Mouse (Mus musculus) kidney, postnatal 10 days (tissue): ENCODE data around the gene Galnt16.
A peak's percentile ranks its signal among the peaks of the same experiment; 100 is the strongest.

Experiments used
- DNase-seq: peaks from one replicate; pipeline ENCODE4 v3.0.0; 2021; ENCODE audit warnings: mixed read lengths

Gene Galnt16

DNA sequence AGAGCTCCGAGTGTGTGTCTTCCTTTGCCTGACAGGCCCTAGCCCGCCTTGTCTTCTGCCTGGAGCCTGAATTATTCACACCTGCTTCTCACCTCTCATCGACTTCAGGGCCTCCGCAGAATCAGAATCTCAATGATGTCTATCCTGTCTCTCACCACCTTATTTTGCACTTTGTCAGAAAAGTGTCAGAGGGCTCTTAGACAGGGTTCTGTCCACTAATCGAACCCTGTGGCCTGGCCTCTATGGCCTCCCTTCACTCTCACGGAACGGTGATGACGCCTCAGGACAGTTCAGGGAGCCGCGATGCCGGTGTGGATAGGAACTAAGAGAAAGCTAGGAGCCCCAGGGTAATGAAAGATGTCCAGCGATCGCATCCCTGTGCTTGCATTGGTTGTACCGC, at the start of gene Galnt16:
Gene Galnt16, plus strand, starts transcription at position 301 of the 400 bp plus-strand sequence.
- DNase-seq, result no peak

GRCm38 (mm10) chr12:80470206-80470605, 47.9 kb upstream of the Galnt16 start:
- DNase-seq, result no peak

- no peak for DNase-seq
Observed at GRCm38 (mm10) chr12:80471926-80472325, 46.2 kb upstream of the Galnt16 start.

DNA sequence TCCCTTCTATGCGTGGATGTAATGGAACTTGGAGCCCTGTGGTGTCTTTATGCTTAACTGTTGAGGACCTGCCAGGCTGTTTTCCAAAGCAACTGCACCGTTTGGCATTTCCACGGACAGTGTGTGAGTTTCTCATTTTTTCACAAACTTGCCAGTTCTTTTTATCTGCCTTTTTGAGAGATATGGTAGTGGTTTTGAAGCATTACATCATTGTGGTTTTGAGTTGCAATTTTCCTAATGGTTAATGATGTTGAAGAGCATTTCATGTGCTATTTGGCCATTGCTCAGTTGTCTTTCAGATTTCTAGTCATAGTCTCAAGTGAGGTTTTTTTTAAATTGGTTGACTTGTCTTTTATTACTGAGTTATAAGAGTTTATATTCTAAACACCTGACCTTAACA, 44.3 kb upstream of the Galnt16 start:
- DNase-seq, result no peak

DNA sequence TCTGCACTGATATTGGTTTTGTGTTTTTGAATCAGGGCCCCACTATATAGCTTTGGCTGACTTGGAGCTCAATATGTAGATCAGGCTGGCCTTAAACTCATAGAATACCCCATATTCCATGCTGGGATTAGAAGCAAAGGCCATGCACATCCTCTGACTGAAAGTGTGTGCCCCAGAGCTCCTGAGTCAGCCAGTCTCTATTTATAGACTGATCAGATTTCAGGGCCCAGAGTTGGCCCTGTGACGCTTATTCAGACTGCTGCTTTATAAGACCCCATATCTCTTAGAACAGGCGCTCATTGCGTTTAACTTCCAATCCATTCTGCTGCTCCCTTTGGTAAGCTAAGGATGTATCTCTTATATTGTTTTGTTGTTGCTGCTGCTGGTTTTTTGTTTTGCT, 38.1 kb upstream of the Galnt16 start:
- DNase-seq, result no peak

DNA sequence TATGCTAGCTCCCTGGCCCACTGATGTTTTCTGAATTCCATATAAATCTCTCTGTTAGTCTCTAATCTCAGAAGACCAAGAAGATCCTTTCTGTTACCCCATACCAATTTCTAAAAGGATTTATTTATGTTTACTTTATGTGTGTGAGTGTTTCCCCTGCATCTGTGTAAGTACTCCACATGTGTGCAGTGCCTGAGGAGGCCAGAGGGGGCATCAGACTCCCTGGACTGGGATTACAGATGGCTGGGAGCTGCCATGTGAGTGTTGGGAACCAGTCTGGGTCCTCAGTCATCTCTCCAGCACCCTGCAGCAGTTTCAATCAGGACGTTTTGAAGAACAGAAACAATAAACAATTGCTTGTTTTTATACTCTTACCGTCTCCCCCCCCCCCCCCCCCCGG, 34.7 kb upstream of the Galnt16 start:
- DNase-seq, result no peak

- no peak for DNase-seq
Observed at GRCm38 (mm10) chr12:80493311-80493710, 24.8 kb upstream of the Galnt16 start.

- no peak for DNase-seq
Observed at GRCm38 (mm10) chr12:80495691-80496090, 22.4 kb upstream of the Galnt16 start.

- no peak for DNase-seq
Observed at GRCm38 (mm10) chr12:80498356-80498755, 19.7 kb upstream of the Galnt16 start.

GRCm38 (mm10) chr12:80500506-80500905, 17.6 kb upstream of the Galnt16 start:
- DNase-seq, result no peak

- DNase-seq, result no peak
Observed at GRCm38 (mm10) chr12:80504718-80505117, 13.4 kb upstream of the Galnt16 start.

- peak; percentile 76 for DNase-seq
Observed at GRCm38 (mm10) chr12:80507041-80507745, 10.9 kb upstream of the Galnt16 start.

DNA sequence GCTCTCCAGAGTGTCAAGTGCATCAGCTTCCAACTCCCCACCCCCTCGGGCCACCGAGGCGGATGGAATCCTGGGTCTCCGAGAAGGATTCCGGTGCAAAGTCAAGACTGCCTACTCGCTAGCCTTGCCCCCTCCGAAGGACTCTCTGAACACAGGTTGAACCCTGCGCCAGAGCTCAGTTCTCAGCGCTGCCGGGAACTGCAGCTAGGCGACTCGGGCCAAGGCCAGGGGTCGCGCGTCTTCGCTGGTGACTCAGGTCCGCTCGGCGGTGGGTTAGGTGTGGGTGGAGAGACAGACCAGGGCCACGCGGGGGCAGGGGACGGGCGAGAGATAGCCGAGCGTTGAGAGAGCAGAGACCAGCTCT, 298 bp downstream of the Galnt16 start:
- DNase-seq, result peak; percentile 19

- DNase-seq, result peak; percentile 38
Observed at GRCm38 (mm10) chr12:80518757-80519620, 912 bp downstream of the Galnt16 start.

GRCm38 (mm10) chr12:80519621-80520332, 1.7 kb downstream of the Galnt16 start:
- DNase-seq, result peak; percentile 69

GRCm38 (mm10) chr12:80522006-80522405, 3.9 kb downstream of the Galnt16 start:
- DNase-seq, result no peak

GRCm38 (mm10) chr12:80524276-80524921, 6.3 kb downstream of the Galnt16 start:
- no peak for DNase-seq

DNA sequence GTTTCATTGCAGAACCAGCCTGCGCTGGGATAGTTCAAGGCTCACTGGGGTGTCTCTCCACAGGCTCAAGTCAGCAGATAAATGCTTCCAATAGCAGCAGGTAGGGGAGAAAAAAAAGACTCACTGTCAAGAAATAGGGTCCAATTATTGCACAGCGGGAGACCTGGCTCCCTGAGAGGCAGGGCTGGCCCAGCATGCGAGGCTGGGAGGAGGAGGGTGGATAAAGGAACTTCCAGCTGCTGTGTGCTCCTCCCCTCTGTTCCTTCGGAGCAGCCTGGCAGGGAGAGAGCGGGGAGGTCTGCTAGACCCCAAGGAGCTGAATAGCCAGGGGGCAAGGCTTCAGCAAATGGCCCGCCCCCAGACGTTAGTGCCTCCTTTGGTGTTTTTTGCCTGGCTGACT, 7.4 kb downstream of the Galnt16 start:
- DNase-seq, result no peak

DNA sequence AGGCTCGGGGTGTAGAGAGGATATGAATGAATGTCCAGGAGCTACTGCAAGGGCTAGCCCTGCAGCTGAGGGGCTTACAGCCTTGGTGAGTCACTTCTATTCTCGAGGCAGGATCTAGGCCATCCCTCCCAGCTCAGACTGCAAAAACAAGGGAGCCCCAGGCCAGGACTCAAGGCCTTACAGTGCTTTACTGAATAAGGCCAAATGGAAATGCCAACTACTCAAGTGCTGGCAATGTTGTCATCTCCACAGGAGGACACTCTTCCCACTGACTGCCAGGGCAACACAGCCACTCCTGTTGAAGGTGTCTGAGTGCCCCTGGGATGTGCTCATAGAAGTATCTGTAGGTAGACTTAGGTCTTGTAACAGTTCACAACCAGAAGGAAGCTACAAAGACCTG, 8.4 kb downstream of the Galnt16 start:
- no peak for DNase-seq

- DNase-seq, result no peak
Observed at GRCm38 (mm10) chr12:80527727-80528389, 9.8 kb downstream of the Galnt16 start.

GRCm38 (mm10) chr12:80530052-80530451, 12.0 kb downstream of the Galnt16 start:
- DNase-seq, result peak; percentile 67

GRCm38 (mm10) chr12:80530630-80531029, 12.6 kb downstream of the Galnt16 start:
- peak; percentile 36 for DNase-seq
